Mouse (Mus musculus) megakaryocyte progenitor cell, adult 5-6 weeks (primary cell): ENCODE measurements around the gene Boc. TPM values are rescaled to one million over a fixed set of nuclear protein-coding genes. Genes with fewer than 3 reads are reported as not detected.

ENCODE experiments used
- ATAC-seq: replicated peaks from 2 replicates; pipeline ENCODE4 v1.8.0; 2016; ENCODE audit warnings: mild to moderate bottlenecking, moderate TSS enrichment, inconsistent platforms; ENCODE audit not compliant: poor library complexity
- total RNA-seq, 2 experiments: library from RNA; stranded (forward) in 1 of 2; stranded (reverse) in 1 of 2; fragments of 157-497, 149-512 nt in 1 of 2; fragments of 200-1000 nt in 1 of 2; gene quantifications; 2 replicates each; pipeline versions ENCODE4 v1.2.3 to v1.2.4; 2015 to 2017

The Boc gene
- total RNA-seq (2015) (0.07 and 0.17 TPM in 2 replicates), total RNA-seq (2017) (0.08 and 0.30 TPM in 2 replicates)

- ATAC-seq = peak; percentile 78
Measured at GRCm38 (mm10) chr16:44558471-44559329, at the start of gene Boc. Gene Boc, minus strand, starts transcription at chr16:44558897.

GRCm38 (mm10) chr16:44606643-44607042 is 47.9 kb upstream of the Boc start:
- no peak for ATAC-seq

GRCm38 (mm10) chr16:44604021-44604616 is 45.4 kb upstream of the Boc start:
- ATAC-seq = peak; percentile 96

- ATAC-seq = peak; percentile 45
Measured at GRCm38 (mm10) chr16:44601999-44602794, 43.5 kb upstream of the Boc start.

GRCm38 (mm10) chr16:44601182-44601581 is 42.5 kb upstream of the Boc start:
- no peak for ATAC-seq

- no peak for ATAC-seq
Measured at GRCm38 (mm10) chr16:44597106-44597806, 38.6 kb upstream of the Boc start.

- no peak for ATAC-seq
Measured at GRCm38 (mm10) chr16:44589506-44589905, 30.8 kb upstream of the Boc start.

- no peak for ATAC-seq
Measured at GRCm38 (mm10) chr16:44579421-44580024, 20.8 kb upstream of the Boc start.

GRCm38 (mm10) chr16:44578551-44578950 is 19.9 kb upstream of the Boc start:
- ATAC-seq = no peak

- no peak for ATAC-seq
Measured at GRCm38 (mm10) chr16:44568056-44568455, 9.4 kb upstream of the Boc start.

- no peak for ATAC-seq
Measured at GRCm38 (mm10) chr16:44565328-44566210, 6.9 kb upstream of the Boc start.

GRCm38 (mm10) chr16:44564359-44564758 is 5.7 kb upstream of the Boc start:
- ATAC-seq = no peak

GRCm38 (mm10) chr16:44562061-44562460 is 3.4 kb upstream of the Boc start:
- ATAC-seq = no peak

- no peak for ATAC-seq
Measured at GRCm38 (mm10) chr16:44560214-44560613, 1.5 kb upstream of the Boc start.

GRCm38 (mm10) chr16:44559330-44559695 is 616 bp upstream of the Boc start:
- ATAC-seq = no peak

GRCm38 (mm10) chr16:44557661-44558470 is 831 bp downstream of the Boc start:
- peak; percentile 69 for ATAC-seq

GRCm38 (mm10) chr16:44557084-44557483 is 1.6 kb downstream of the Boc start:
- ATAC-seq = no peak
